12 mouse cellular contexts compared by ENCODE assay signal in genomic region chr2:35464089-35464534, GRCm38 (mm10). TPM values are rescaled to one million over a fixed set of nuclear protein-coding genes. Genes with fewer than 3 reads are reported as not detected.
DNase-seq lines count a peak whose midpoint lies in the region; ATAC-seq and TF ChIP-seq lines count a peak whose summit lies in the region.
"Had no signal": no experiment of that assay in that cellular context is flagged by ENCODE, and none has a peak within 500 bp of the region (broad histone marks: within the 10 kb centered on the region; RNA-seq: fewer than 3 reads in every experiment).

No protein-coding gene starts in this region.

- H3K27me3 ChIP-seq in heart, embryonic 12.5 days (replicated peaks) = no peaks in the 10 kb centered on the region
- no peaks in the 10 kb centered on the region for H3K27me3 ChIP-seq in lung, postnatal 0 days (replicated peaks; ENCODE audit: insufficient read depth, low read length)
- peaks cover 9% of the 10 kb centered on the region; the same call in 1 of the 2 replicates for H3K27me3 ChIP-seq in embryonic facial prominence, embryonic 12.5 days
- H3K27me3 ChIP-seq in liver, embryonic 16.5 days (ENCODE audit: control insufficient read depth, insufficient read depth, low read depth, low read length) = no peaks in the 10 kb centered on the region

- WGBS in heart, embryonic 12.5 days = 49% methylated on average over 7 of the region's 7 CpGs
- WGBS in lung, postnatal 0 days = 68% methylated on average over 7 of the region's 7 CpGs
- 37% methylated on average over 7 of the region's 7 CpGs for WGBS in embryonic facial prominence, embryonic 12.5 days
- 68% methylated on average over 7 of the region's 7 CpGs for WGBS in liver, embryonic 16.5 days (ENCODE audit: insufficient replicate concordance)

- H3K4me1 ChIP-seq in heart, embryonic 12.5 days (replicated peaks) = peaks cover 34% of the 10 kb centered on the region
- no peaks in the 10 kb centered on the region; the same call in 1 of the 2 replicates for H3K4me1 ChIP-seq in lung, postnatal 0 days (ENCODE audit: insufficient read depth, low read depth, low read length)
- H3K4me1 ChIP-seq in embryonic facial prominence, embryonic 12.5 days = peaks cover 30% of the 10 kb centered on the region
- peaks cover 41% of the 10 kb centered on the region for H3K4me1 ChIP-seq in liver, embryonic 16.5 days (ENCODE audit: control insufficient read depth, low read depth, low read length)

- DNase-seq in heart, postnatal 10 days = no peak
- no peak for DNase-seq in lung, postnatal 0 days (ENCODE audit: low spot score)
- no peak for DNase-seq in lung, postnatal 25 days (ENCODE audit: low spot score)
- no peak for DNase-seq in MN1 (ENCODE audit: low spot score)
- DNase-seq in adrenal gland, postnatal 14 days = no peak
- DNase-seq: adrenal gland, adult 2 months; cerebellum, postnatal 14 days; layer of hippocampus, postnatal 36 days had no signal

- no peak for ATAC-seq in heart, embryonic 12.5 days (ENCODE audit: insufficient number of reproducible peaks, low FRiP score)
- ATAC-seq in lung, postnatal 0 days = no peak
- no peak for ATAC-seq in embryonic facial prominence, embryonic 12.5 days (ENCODE audit: insufficient number of reproducible peaks, insufficient read depth, low FRiP score, low TSS enrichment)
- ATAC-seq in liver, embryonic 16.5 days (ENCODE audit: low read depth) = no peak

- intact Hi-C loops in heart, postnatal 10 days (cut with DNase I) = loop anchor here (2.0 kb wide), 1 partner anchor 41 kb away; no protein-coding TSS in a partner anchor

- H3K27ac ChIP-seq in heart, embryonic 12.5 days (ENCODE audit: poor library complexity, severe bottlenecking) = peak overlapping the region; percentile 62
- H3K27ac ChIP-seq in lung, postnatal 0 days (ENCODE audit: low read length) = no peak overlapping the region
- H3K27ac ChIP-seq in embryonic facial prominence, embryonic 12.5 days = 0 out of 2 replicates have a peak overlapping the region, but pooled peaks have one; percentile 30
- H3K27ac ChIP-seq in liver, embryonic 16.5 days (ENCODE audit: low read length) = peak overlapping the region; percentile 44
- H3K27ac ChIP-seq: hindbrain, embryonic 15.5 days had no signal

- TF ChIP-seq CTCF in lung, postnatal 0 days (IDR thresholded peaks at IDR 0.05) = no peak

- H3K4me2 ChIP-seq in heart, embryonic 12.5 days = peak overlapping the region; percentile 98
- H3K4me2 ChIP-seq in lung, postnatal 0 days (replicated peaks; ENCODE audit: low read depth, low read length) = 0 out of 2 replicates have a peak overlapping the region, but pooled peaks have one; percentile 20
- H3K4me2 ChIP-seq in embryonic facial prominence, embryonic 12.5 days (replicated peaks) = 0 out of 2 replicates have a peak overlapping the region, but pooled peaks have one; percentile 39
- H3K4me2 ChIP-seq in liver, embryonic 16.5 days (ENCODE audit: low read depth, low read length) = no peak overlapping the region

- no peaks in the 10 kb centered on the region for H3K9me3 ChIP-seq in heart, embryonic 12.5 days (replicated peaks)
- no peaks in the 10 kb centered on the region for H3K9me3 ChIP-seq in lung, postnatal 0 days (ENCODE audit: low read length)
- no peaks in the 10 kb centered on the region for H3K9me3 ChIP-seq in embryonic facial prominence, embryonic 12.5 days
- no peaks in the 10 kb centered on the region for H3K9me3 ChIP-seq in liver, embryonic 16.5 days (replicated peaks; ENCODE audit: control insufficient read depth, low read length)
- H3K9me3 ChIP-seq: hindbrain, embryonic 15.5 days had no signal

- no peaks in the 10 kb centered on the region for H3K36me3 ChIP-seq in heart, embryonic 12.5 days
- no peaks in the 10 kb centered on the region for H3K36me3 ChIP-seq in lung, postnatal 0 days (ENCODE audit: insufficient read depth, low read length)
- no peaks in the 10 kb centered on the region for H3K36me3 ChIP-seq in embryonic facial prominence, embryonic 12.5 days
- peaks cover 3% of the 10 kb centered on the region; the same call in 1 of the 2 replicates for H3K36me3 ChIP-seq in liver, embryonic 16.5 days (ENCODE audit: control insufficient read depth, insufficient read depth)
- H3K36me3 ChIP-seq: hindbrain, embryonic 15.5 days had no signal

- peak overlapping the region; percentile 31; the same call in 1 of the 2 replicates for H3K4me3 ChIP-seq in heart, embryonic 12.5 days
- no peak overlapping the region for H3K4me3 ChIP-seq in lung, postnatal 0 days (ENCODE audit: low read depth, low read length)
- no peak overlapping the region for H3K4me3 ChIP-seq in embryonic facial prominence, embryonic 12.5 days
- H3K4me3 ChIP-seq in liver, embryonic 16.5 days (ENCODE audit: low read depth, low read length) = no peak overlapping the region
- H3K4me3 ChIP-seq: hindbrain, embryonic 15.5 days had no signal

- peak overlapping the region; percentile 49; the same call in 1 of the 2 replicates for H3K9ac ChIP-seq in heart, embryonic 12.5 days
- H3K9ac ChIP-seq in lung, postnatal 0 days (replicated peaks; ENCODE audit: low read depth) = no peak overlapping the region
- no peak overlapping the region for H3K9ac ChIP-seq in embryonic facial prominence, embryonic 12.5 days
- no peak overlapping the region for H3K9ac ChIP-seq in liver, embryonic 16.5 days (ENCODE audit: low read depth, low read length)
- H3K9ac ChIP-seq: hindbrain, embryonic 15.5 days had no signal

- TF ChIP-seq EP300 in lung, postnatal 0 days (IDR thresholded peaks at IDR 0.05) = no peak

RNA-seq across cellular contexts. Expression of gene Ggta1, which starts 1.1 kb away (rescaled TPM):
- polyA plus RNA-seq in heart, embryonic 12.5 days (2016; fragmentation: Nextera tagmentation; extraction: Ambion mirVana) = 46.5 and 47.1 TPM in 2 replicates
- 10 to 100 TPM; 19.9 to 28.8 TPM for total RNA-seq in heart, postnatal 10 days (2021)
- 21.8 and 25.6 TPM in 2 replicates for polyA plus RNA-seq in lung, postnatal 0 days (2015; fragmentation: Nextera tagmentation; extraction: Ambion mirVana)
- 9.8 and 10.8 TPM in 2 replicates for polyA plus RNA-seq in embryonic facial prominence, embryonic 12.5 days (2016; fragmentation: Nextera tagmentation; extraction: Ambion mirVana)
- 9.1 and 9.6 TPM in 2 replicates for polyA plus RNA-seq in liver, embryonic 16.5 days (2015; fragmentation: Nextera tagmentation; extraction: Ambion mirVana)
- 14.3 and 16.6 TPM in 2 replicates for total RNA-seq in adrenal gland, postnatal 14 days (2021)
